Mouse (Mus musculus): ENCODE data around the gene Gm5751. TPM values are rescaled to one million over a fixed set of nuclear protein-coding genes. Genes with fewer than 3 reads are reported as not detected.
"Not testable (repeated sequence)": the region's sequence is repeated elsewhere in the genome, so short reads cannot be mapped to it uniquely, and the experiment has no call there.

Gene Gm5751
- total RNA-seq (2014; rRNA removed) (not detected in 2 replicates), polyA plus RNA-seq (2015; fragmentation: Nextera tagmentation; extraction: Ambion mirVana) (not detected in 2 replicates)

DNA sequence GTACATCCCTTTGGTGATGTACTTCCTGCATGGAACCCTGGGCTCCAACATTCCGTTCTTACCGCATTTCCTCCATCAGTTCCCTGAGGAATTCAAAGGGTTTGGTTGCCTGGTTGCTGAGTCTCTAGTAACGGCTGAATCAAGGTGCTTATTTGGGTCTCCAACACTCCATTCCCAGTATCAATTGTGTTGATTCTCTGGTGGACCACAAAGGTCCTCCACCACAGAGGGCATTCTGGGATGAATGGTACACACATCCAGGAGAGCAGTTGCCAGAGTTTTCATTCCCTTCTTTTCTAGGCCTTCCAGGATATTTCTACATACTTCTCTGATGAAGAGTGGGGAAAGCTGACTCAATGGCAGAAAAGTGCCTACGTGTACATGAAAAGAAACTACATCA is at the start of gene Gm5751:
Gm5751 (plus strand) TSS at position 301 of the 400 bp plus-strand sequence.
- not testable (repeated sequence) for H3K27ac ChIP-seq; H3K27me3 ChIP-seq (ENCODE audit: insufficient read depth, low read length); H3K9ac ChIP-seq (replicated peaks; ENCODE audit: low read length); H3K9me3 ChIP-seq (ENCODE audit: low read length); ATAC-seq; H3K4me2 ChIP-seq (ENCODE audit: low read depth, low read length); H3K36me3 ChIP-seq (ENCODE audit: insufficient read depth, low read length); H3K4me3 ChIP-seq (ENCODE audit: low read length); DNase-seq (ENCODE audit: low spot score); H3K4me1 ChIP-seq (ENCODE audit: insufficient read depth, low read length)
- 91% methylated on average over 3 of the region's 4 CpGs for WGBS

DNA sequence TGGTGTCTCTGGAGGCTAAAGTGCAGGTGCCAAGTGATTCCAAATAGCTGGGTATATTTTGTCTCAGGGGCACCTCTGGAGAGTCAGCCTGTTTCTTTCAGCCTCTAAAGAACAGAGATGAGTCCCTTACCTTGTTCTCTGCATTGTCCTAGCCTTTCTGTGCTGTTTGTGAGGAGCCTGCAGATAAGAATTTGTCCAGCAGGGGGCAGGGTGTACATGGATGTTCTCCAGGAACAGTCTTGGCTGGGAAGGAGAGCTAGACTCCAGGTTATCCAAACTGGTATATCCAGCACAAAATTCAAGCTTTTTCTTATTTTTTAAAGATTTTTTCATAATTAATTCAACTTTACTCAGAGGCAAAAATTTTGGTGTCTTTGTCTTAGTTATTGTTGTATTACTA is 42.0 kb upstream of the Gm5751 start:
- H3K4me3 ChIP-seq (ENCODE audit: low read length) = no peak overlapping the region
- H3K27ac ChIP-seq = no peak overlapping the region
- H3K36me3 ChIP-seq (ENCODE audit: insufficient read depth, low read length) = no peaks in the 10 kb centered on the region
- DNase-seq (ENCODE audit: low spot score) = peak; percentile 60
- ATAC-seq = 0 out of 2 replicates have a peak, but pooled peaks have one; percentile 66
- no peaks in the 10 kb centered on the region for H3K9me3 ChIP-seq (ENCODE audit: low read length)
- TF ChIP-seq CTCF (IDR thresholded peaks at IDR 0.05; ENCODE audit: low read depth) = peak; percentile 66
- no peak overlapping the region for H3K4me2 ChIP-seq (ENCODE audit: low read depth, low read length)
- H3K27me3 ChIP-seq (ENCODE audit: insufficient read depth, low read length) = no peaks in the 10 kb centered on the region
- H3K9ac ChIP-seq (replicated peaks; ENCODE audit: low read length) = no peak overlapping the region
- no peaks in the 10 kb centered on the region for H3K4me1 ChIP-seq (ENCODE audit: insufficient read depth, low read length)

DNA sequence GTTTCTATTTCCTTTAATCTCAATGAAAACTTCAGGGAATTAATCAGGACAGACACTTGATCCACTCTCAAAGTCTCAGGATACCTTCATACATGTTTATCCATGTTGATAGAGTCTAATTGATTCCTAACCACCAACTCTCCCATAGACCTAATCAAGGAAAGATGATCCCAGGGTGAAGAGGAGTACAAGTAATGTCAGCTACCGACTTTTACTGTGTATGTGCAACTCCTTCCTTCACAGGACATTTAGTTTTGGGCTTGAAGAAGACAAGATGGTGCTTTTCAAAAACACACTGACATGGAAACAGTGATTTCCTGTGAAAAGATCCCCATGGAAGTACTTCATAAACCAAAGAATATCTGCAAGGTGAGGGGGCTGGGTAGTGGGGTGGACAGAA is 30.4 kb upstream of the Gm5751 start, which contains the start of gene Gm6592:
Gm6592 (plus strand) TSS at position 301 of the 400 bp plus-strand sequence.
- WGBS = 78% methylated on average over 1 of the region's 1 CpGs
- Histone ChIP-seq H3K4me3 (ENCODE audit: low read length) (no peak within 1 kb of the TSS), H3K4me1 (ENCODE audit: insufficient read depth, low read length) (no peaks in the 10 kb centered on the region), H3K27ac (no peak within 1 kb of the TSS), H3K4me2 (ENCODE audit: low read depth, low read length) (no peak within 1 kb of the TSS), H3K27me3 (ENCODE audit: insufficient read depth, low read length) (no peaks in the 10 kb centered on the region), H3K9ac (replicated peaks; ENCODE audit: low read length) (no peak within 1 kb of the TSS), H3K36me3 (ENCODE audit: insufficient read depth, low read length) (no peaks in the 10 kb centered on the region), H3K9me3 (ENCODE audit: low read length) (no peaks in the 10 kb centered on the region)
- DNase-seq (ENCODE audit: low spot score) (no peak), ATAC-seq (no peak)
- no peak for TF ChIP-seq CTCF (IDR thresholded peaks at IDR 0.05; ENCODE audit: low read depth)

DNA sequence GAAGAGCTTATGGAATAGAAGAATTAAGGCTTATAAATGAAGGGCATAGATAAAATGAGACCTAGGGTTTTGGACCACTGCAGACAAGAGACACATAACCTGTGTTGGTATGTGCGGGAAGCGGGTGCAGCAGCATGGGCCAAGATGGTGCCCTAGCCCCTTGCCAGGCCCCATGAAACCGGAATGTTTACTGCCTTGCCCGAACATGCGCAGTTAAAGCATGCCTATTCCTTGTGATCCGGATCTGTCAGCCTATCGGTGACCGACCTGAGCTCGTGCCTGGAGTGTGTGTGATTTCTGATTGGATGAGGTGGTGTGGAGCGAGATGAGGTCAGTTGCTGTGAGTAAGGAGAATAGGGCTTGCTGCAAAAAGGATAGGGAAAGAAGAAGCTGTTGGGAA is 21.6 kb upstream of the Gm5751 start:
- ATAC-seq (no peak), DNase-seq (ENCODE audit: low spot score) (no peak)
- Histone ChIP-seq H3K9ac (replicated peaks; ENCODE audit: low read length) (no peak overlapping the region), H3K9me3 (ENCODE audit: low read length) (no peaks in the 10 kb centered on the region), H3K4me3 (ENCODE audit: low read length) (no peak overlapping the region), H3K4me1 (ENCODE audit: insufficient read depth, low read length) (no peaks in the 10 kb centered on the region), H3K27ac (no peak overlapping the region), H3K4me2 (ENCODE audit: low read depth, low read length) (no peak overlapping the region), H3K36me3 (ENCODE audit: insufficient read depth, low read length) (no peaks in the 10 kb centered on the region), H3K27me3 (ENCODE audit: insufficient read depth, low read length) (no peaks in the 10 kb centered on the region)
- 91% methylated on average over 10 of the region's 10 CpGs for WGBS
- no peak for TF ChIP-seq CTCF (IDR thresholded peaks at IDR 0.05; ENCODE audit: low read depth)

DNA sequence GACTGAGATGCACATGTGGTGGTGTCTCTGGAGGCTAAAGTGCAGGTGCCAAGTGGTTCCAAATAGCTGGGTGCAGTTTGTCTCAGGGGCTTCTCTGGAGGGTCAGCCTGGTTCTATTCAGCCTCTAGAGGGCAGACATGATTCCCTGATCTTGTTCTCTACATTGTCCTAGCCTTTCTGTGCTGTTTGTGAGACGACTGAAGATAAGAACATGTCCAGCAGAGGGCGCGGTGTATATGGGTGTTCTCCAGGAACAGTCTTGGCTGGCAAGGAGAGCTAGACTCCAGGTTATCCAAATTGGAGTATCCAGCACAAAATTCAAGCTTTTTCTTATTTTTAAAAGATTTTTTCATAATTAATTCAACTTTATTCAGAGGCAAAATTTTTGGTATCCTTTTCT is 9.7 kb upstream of the Gm5751 start:
- DNase-seq (ENCODE audit: low spot score) (peak; percentile 76), ATAC-seq (peak; percentile 32; the same call in 1 of the 2 replicates)
- not testable (repeated sequence) for H3K36me3 ChIP-seq (ENCODE audit: insufficient read depth, low read length); H3K4me2 ChIP-seq (ENCODE audit: low read depth, low read length); H3K9me3 ChIP-seq (ENCODE audit: low read length); H3K9ac ChIP-seq (replicated peaks; ENCODE audit: low read length); H3K27me3 ChIP-seq (ENCODE audit: insufficient read depth, low read length); H3K4me1 ChIP-seq (ENCODE audit: insufficient read depth, low read length); H3K4me3 ChIP-seq (ENCODE audit: low read length); H3K27ac ChIP-seq
- WGBS = 10% methylated on average over 3 of the region's 3 CpGs
- TF ChIP-seq CTCF (IDR thresholded peaks at IDR 0.05; ENCODE audit: low read depth) = peak; percentile 66

DNA sequence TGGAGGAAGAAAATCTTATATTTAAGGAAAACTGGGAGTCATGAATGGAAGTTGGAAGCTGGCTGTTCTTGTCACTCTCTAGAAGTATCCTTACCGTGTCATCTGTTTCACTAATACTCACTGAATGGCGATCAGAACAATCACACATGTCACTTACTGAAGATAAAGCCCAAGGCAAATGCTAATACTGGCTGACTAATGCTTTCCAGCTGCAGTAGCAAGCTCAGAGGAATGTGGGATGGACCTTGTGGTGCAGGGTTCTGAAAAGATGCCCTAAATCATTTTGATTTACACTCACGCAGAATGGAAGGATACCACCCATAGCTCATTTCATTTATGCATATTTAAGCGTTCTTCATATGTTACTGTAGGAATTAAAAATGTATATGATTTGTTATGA is 10.3 kb downstream of the Gm5751 start:
- Histone ChIP-seq H3K27ac (no peak overlapping the region), H3K4me2 (ENCODE audit: low read depth, low read length) (no peak overlapping the region), H3K9me3 (ENCODE audit: low read length) (no peaks in the 10 kb centered on the region), H3K9ac (replicated peaks; ENCODE audit: low read length) (no peak overlapping the region), H3K36me3 (ENCODE audit: insufficient read depth, low read length) (no peaks in the 10 kb centered on the region), H3K4me3 (ENCODE audit: low read length) (no peak overlapping the region), H3K27me3 (ENCODE audit: insufficient read depth, low read length) (no peaks in the 10 kb centered on the region), H3K4me1 (ENCODE audit: insufficient read depth, low read length) (no peaks in the 10 kb centered on the region)
- ATAC-seq = no peak
- no peak for TF ChIP-seq CTCF (IDR thresholded peaks at IDR 0.05; ENCODE audit: low read depth)
- no peak for DNase-seq (ENCODE audit: low spot score)
- WGBS = 72% methylated on average over 4 of the region's 4 CpGs

DNA sequence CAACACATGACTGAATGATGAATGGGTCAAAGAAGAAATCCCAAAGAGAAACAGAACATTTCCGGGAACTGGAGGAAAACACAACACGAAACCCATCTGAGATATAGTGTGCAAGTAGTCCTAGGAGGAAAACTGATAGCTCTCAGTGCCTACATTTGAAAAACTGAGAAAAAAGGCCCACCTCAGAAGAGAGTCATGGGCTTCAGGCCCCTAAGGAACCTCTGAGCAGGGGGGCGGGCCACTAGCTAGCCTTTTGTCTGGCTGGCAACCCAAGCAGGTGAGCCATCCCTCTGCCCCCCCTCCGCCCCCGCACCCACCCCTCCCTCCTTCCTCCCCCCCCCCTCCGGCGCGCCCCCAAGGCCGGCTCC is 17.9 kb downstream of the Gm5751 start:
- Histone ChIP-seq H3K4me3 (ENCODE audit: low read length) (peak overlapping the region; percentile 54), H3K4me2 (ENCODE audit: low read depth, low read length) (peak overlapping the region; percentile 61), H3K9ac (replicated peaks; ENCODE audit: low read length) (peak overlapping the region; percentile 79), H3K4me1 (ENCODE audit: insufficient read depth, low read length) (no peaks in the 10 kb centered on the region), H3K27ac (peak overlapping the region; percentile 83; the same call in 1 of the 2 replicates), H3K9me3 (ENCODE audit: low read length) (no peaks in the 10 kb centered on the region), H3K27me3 (ENCODE audit: insufficient read depth, low read length) (no peaks in the 10 kb centered on the region), H3K36me3 (ENCODE audit: insufficient read depth, low read length) (no peaks in the 10 kb centered on the region)
- 51% methylated on average over 3 of the region's 9 CpGs for WGBS
- no peak for TF ChIP-seq CTCF (IDR thresholded peaks at IDR 0.05; ENCODE audit: low read depth)
- DNase-seq (ENCODE audit: low spot score) (no peak), ATAC-seq (peak; percentile 50)
